Mouse (Mus musculus): ENCODE measurements around the gene Fbxw21.

DNA sequence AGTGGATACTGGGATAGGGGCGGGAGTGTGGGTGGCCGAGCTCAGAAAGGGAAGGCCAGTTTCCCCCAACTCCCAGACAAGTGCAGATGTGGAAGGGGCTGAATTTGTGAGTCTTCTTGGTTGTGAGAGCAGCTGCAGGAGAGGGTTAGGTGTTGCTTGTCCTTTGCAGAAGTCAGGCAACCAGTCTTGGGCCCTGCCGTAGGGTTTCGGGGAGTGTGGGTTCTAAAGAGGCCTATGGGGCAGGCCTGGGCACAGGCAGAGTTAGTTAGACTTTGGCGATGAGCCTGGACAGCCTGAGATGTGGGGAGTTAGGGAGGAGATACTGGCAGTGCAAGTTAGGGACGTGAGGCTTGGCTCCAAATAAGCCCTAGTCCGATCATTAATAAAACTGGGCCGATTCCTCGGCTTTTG is 65.6 kb downstream of the Fbxw21 start:
- TF ChIP-seq RAD21 (IDR thresholded peaks at IDR 0.05; ENCODE audit: low read depth, low read length) (no peak), POLR2A (IDR thresholded peaks at IDR 0.05; ENCODE audit: low read depth, low read length) (no peak), CTCF (conservative IDR thresholded peaks at IDR 0.05 in 1 of 2, IDR thresholded peaks at IDR 0.05 in 1 of 2; ENCODE audit: low read depth in 2 of 2, low read length in 2 of 2) (no peak), EP300 (IDR thresholded peaks at IDR 0.05; ENCODE audit: low read length) (no peak), MEF2A (IDR thresholded peaks at IDR 0.05; ENCODE audit: borderline replicate concordance, low read depth, low read length) (no peak), TBP (conservative IDR thresholded peaks at IDR 0.05; ENCODE audit: low read depth, low read length) (no peak), ELF1 (IDR thresholded peaks at IDR 0.05; ENCODE audit: low read depth, low read length) (no peak)

Measured in CH12.LX (cell line).